Mouse (Mus musculus) neural tube, embryonic 11.5 days (tissue): ENCODE results near the gene Olfr92. TPM values are rescaled to one million over a fixed set of nuclear protein-coding genes. Genes with fewer than 3 reads are reported as not detected.

Source experiments
- ATAC-seq: fragments of 200-750 bp; cut with Nextera tagmentation; 2 replicates; pipeline ENCODE4 v1.8.0; 2017; ENCODE audit warnings: moderate number of reproducible peaks, mild to moderate bottlenecking, moderate TSS enrichment, moderate library complexity; ENCODE audit not compliant: insufficient read depth, low FRiP score, low TSS enrichment
- DNase-seq: peaks from one replicate; pipeline ENCODE4 v3.0.0-alpha.2; 2015; ENCODE audit warnings: low spot score
- H3K27ac ChIP-seq: fragments of 300-500 bp; sonication (generic); 2 replicates; pipeline ENCODE4 v1.5.1; 2014; ENCODE audit warnings: low read depth, mild to moderate bottlenecking, low read length
- H3K27me3 ChIP-seq: fragments of 300-500 bp; sonication (generic); 2 replicates; pipeline ENCODE4 v1.6.1; 2014; ENCODE audit warnings: mild to moderate bottlenecking, low read length, mixed read lengths; ENCODE audit not compliant: control insufficient read depth, insufficient read depth
- H3K36me3 ChIP-seq: fragments of 300-500 bp; sonication (generic); 2 replicates; pipeline ENCODE4 v1.6.1; 2014; ENCODE audit warnings: mild to moderate bottlenecking, low read length, moderate library complexity, mixed read lengths; ENCODE audit not compliant: control insufficient read depth, insufficient read depth
- H3K4me1 ChIP-seq: fragments of 300-500 bp; sonication (generic); 2 replicates; pipeline ENCODE4 v1.6.1; 2014; ENCODE audit warnings: low read length, mixed read lengths; ENCODE audit not compliant: control insufficient read depth, insufficient read depth
- H3K4me2 ChIP-seq: fragments of 300-500 bp; sonication (generic); 2 replicates; pipeline ENCODE4 v1.6.1; 2014; ENCODE audit warnings: low read depth, mild to moderate bottlenecking, moderate library complexity
- H3K4me3 ChIP-seq: fragments of 300-500 bp; sonication (generic); 2 replicates; pipeline ENCODE4 v1.5.1; 2014; ENCODE audit warnings: low read depth, low read length
- H3K9ac ChIP-seq: fragments of 300-500 bp; sonication (generic); 2 replicates; pipeline ENCODE4 v1.6.1; 2014; ENCODE audit warnings: mild to moderate bottlenecking, low read length
- H3K9me3 ChIP-seq: fragments of 300-500 bp; sonication (generic); 2 replicates; pipeline ENCODE4 v1.6.1; 2016; ENCODE audit warnings: low read length; ENCODE audit not compliant: control insufficient read depth
- WGBS: fragments of 180-500 bp; shearing (Covaris S2); extraction: QIAGEN DNeasy Blood & Tissue Kit; methylation state at CpG from one replicate; pipeline ENCODE4 v1.1.7; 2014; 5-methylcytosine and 5-hydroxymethylcytosine counted together
- polyA plus RNA-seq: library from polyadenylated mRNA; unstranded; fragments of >200 nt; fragmentation: Nextera tagmentation; extraction: Ambion mirVana; gene quantifications from 2 replicates; pipeline ENCODE4 v1.2.1, GENCODE M21; 2014

Olfr92 gene
- polyA plus RNA-seq, 1 experiment from 2014 or later: not detected

DNA sequence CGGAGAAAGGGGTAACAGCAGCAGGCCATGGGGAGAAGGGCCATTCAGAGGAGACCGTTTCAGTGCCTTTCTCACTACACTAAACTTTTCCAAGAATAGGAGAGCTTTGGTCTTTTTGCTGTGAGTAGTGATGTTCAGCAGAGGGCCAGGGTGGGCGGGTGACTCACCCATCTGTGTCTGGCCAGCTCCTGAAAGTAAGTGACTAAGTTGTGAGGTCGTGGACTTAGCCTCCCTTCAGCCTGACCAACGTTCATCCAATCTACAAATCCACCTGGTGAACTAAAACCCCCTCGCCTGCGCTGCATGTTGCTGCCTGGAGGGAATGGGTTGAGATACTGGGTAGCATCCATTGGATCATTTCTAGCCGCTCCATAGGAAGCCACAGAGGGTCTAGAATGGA lies 49.8 kb downstream of the Olfr92 start:
- Histone ChIP-seq H3K36me3 (peaks cover 6% of the 10 kb centered on the region), H3K27ac (no peak overlapping the region), H3K4me1 (no peaks in the 10 kb centered on the region), H3K9me3 (no peaks in the 10 kb centered on the region), H3K4me2 (no peak overlapping the region), H3K4me3 (no peak overlapping the region), H3K27me3 (no peaks in the 10 kb centered on the region), H3K9ac (no peak overlapping the region)
- DNase-seq: no peak
- WGBS: 91% methylated on average over 8 of the region's 8 CpGs
- ATAC-seq: no peak

DNA sequence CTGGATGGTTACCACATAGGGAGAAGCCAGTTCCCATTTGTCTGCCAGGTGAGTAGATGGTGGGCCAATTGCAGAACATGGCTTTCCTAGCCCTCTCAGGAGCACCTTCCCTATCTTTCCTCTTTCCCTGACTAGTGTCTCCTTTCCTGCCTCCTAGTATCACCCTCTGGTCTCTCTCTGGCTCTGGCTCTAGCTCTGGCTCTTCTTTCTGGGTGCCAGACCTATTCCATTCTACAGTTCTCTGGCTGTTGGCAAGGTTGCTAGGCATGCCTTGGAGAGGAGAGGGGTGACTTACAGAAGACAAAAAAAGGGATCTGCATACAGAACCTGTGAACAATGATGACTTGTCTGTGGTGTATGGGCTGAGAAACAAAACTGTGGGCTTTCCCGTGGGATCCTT lies 52.0 kb downstream of the Olfr92 start:
- no peak for DNase-seq
- Histone ChIP-seq H3K4me3 (no peak overlapping the region), H3K9ac (no peak overlapping the region), H3K4me2 (no peak overlapping the region), H3K4me1 (no peaks in the 10 kb centered on the region), H3K36me3 (peaks cover 8% of the 10 kb centered on the region), H3K27me3 (no peaks in the 10 kb centered on the region), H3K27ac (no peak overlapping the region), H3K9me3 (no peaks in the 10 kb centered on the region)
- 93% methylated on average over 1 of the region's 1 CpGs for WGBS
- no peak for ATAC-seq

DNA sequence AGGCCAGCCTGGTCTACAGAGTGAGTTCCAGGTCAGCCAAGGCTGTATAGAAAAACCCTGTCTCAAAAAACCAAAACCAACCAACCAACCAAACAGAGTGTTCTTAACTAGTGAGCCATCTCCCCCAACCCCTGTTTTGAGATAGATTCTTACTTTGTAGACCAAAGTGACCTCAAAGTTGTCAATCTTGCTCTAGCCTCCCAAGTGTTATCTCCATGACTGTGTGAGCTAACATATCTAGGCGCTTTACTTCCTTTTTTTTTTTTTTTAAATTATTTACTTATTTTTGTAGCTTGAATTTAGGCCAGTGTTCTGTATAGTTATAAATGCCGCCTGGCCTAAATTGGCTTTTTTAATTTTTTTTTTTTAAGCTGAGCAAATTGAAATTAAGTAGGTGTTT lies 53.9 kb downstream of the Olfr92 start:
- Histone ChIP-seq H3K27ac (no peak overlapping the region), H3K4me2 (no peak overlapping the region), H3K9me3 (no peaks in the 10 kb centered on the region), H3K4me1 (no peaks in the 10 kb centered on the region), H3K9ac (no peak overlapping the region), H3K36me3 (peaks cover 11% of the 10 kb centered on the region), H3K27me3 (no peaks in the 10 kb centered on the region), H3K4me3 (no peak overlapping the region)
- 95% methylated on average over 2 of the region's 2 CpGs for WGBS
- DNase-seq (no peak), ATAC-seq (no peak)

DNA sequence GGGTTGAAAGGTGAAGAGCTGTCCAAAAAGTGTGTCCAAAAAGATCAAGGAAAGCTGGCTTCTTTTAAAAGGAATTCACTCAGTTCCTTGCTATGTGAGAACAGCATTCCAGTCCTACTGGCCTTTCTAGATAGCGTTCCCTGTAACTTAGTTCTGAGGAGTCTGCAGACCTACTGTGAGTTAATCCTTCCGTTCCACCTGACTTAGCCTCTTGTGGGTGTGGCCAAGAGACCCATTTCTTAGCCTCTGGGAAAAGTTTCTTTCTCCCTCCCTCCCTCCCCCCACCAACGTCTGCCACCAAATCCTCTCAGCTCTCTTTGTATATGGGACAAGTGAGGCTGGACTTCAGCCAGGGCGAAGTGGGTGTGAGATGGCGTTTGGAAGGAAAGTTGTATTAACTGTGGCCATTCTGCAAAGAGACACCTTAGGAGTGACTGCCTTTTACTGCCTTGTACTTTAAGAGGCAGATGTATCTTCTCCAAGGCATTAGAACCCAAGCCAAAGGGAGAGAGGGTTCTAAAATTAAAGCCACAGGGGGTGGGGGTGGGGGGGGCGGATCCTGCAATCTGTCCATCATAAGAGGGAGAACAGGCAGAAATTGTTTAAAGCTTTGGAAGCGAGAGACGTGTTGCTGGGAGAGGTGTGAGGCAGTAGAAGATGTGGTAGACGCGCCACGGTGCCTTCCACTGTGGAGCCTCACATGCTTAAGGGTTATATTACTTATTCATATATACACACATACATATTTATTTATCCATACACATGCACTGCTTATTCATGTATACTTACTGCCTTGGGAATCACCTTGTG lies 56.0 kb downstream of the Olfr92 start:
- Histone ChIP-seq H3K9me3 (no peaks in the 10 kb centered on the region), H3K36me3 (peaks cover 8% of the 10 kb centered on the region; the same call in 1 of the 2 replicates), H3K9ac (no peak overlapping the region), H3K4me3 (no peak overlapping the region), H3K4me1 (no peaks in the 10 kb centered on the region), H3K27ac (no peak overlapping the region), H3K27me3 (no peaks in the 10 kb centered on the region), H3K4me2 (no peak overlapping the region)
- DNase-seq (no peak), ATAC-seq (no peak)
- WGBS: 88% methylated on average over 11 of the region's 11 CpGs

DNA sequence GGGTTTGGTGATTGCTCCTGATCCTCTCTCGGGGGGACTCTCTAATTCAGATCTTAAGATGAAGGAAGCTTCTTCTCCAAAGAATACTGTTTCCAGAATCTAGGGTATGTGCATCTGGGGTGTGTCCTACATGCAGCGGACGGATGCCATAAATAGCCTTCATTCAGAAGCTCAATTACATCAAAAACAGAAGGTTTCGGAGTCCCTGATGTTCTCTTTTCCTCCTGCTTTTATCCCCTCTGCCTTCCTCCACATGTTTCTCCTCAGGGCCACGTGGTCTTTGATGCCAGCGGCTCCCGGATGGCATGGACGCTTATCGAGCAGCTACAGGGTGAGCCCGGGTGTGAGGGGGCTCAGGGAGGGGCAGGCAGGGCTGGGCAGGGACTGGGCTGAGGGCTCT lies 56.8 kb downstream of the Olfr92 start:
- no peaks in the 10 kb centered on the region for H3K4me1 ChIP-seq
- WGBS: 85% methylated on average over 10 of the region's 10 CpGs
- ATAC-seq: no peak
- no peak for DNase-seq
- no peaks in the 10 kb centered on the region for H3K27me3 ChIP-seq
- no peak overlapping the region for H3K27ac ChIP-seq
- peaks cover 8% of the 10 kb centered on the region; the same call in 1 of the 2 replicates for H3K36me3 ChIP-seq
- H3K9ac ChIP-seq: no peak overlapping the region
- H3K9me3 ChIP-seq: no peaks in the 10 kb centered on the region
- no peak overlapping the region for H3K4me2 ChIP-seq
- no peak overlapping the region for H3K4me3 ChIP-seq

DNA sequence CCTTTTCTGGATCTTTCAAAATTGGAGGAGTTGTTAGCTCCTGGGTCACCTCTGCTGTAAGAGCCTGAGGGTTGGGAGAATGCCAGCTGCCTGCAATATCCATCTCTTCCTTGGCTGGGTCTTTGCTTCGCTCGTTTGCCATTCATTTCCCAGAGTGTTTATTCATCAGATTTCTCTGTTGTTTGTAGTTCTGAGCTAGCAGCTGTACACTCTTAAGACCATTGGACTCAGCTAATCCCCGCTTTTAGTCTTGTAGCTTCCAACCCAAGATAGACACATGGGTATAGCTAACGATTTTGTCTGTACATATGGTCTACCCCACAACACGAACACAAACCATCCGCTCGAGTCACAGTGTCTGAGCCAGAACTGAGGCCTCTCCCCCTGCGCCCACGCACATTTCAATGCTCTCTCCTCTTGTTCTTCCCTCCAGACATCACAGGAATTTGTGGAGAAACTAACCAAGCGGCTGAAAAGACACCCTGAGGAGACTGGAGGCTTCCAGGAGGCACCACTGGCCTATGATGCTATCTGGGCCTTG lies 57.7 kb downstream of the Olfr92 start:
- no peak for ATAC-seq
- H3K27ac ChIP-seq: no peak overlapping the region
- no peaks in the 10 kb centered on the region for H3K4me1 ChIP-seq
- no peak overlapping the region for H3K4me3 ChIP-seq
- no peak for DNase-seq
- peaks cover 8% of the 10 kb centered on the region; the same call in 1 of the 2 replicates for H3K36me3 ChIP-seq
- H3K9ac ChIP-seq: no peak overlapping the region
- H3K4me2 ChIP-seq: no peak overlapping the region
- H3K27me3 ChIP-seq: no peaks in the 10 kb centered on the region
- H3K9me3 ChIP-seq: no peaks in the 10 kb centered on the region
- WGBS: 95% methylated on average over 10 of the region's 10 CpGs

DNA sequence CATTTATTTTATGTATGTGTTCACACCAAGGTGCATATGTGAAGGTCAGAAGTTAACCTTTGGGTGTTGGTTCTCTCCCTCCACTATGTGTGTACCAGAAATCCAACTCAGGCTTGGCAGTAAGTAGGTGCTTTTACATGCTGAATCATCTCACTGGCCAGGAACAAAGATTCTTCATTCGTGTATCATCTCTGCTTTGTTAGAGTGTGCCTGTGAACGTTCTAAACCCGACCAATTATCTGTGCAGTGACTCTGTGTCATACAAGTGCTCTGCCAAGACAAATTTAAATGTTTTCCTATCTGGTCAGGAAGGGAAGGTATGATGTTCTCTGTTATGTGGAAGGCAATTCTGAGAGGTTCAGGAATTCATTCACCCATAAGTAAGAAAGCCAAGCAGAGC lies 58.5 kb downstream of the Olfr92 start:
- 88% methylated on average over 3 of the region's 3 CpGs for WGBS
- ATAC-seq: no peak

More for the DNA sequence above, 58.5 kb downstream of the Olfr92 start:
- no peaks in the 10 kb centered on the region for H3K9me3 ChIP-seq
- H3K36me3 ChIP-seq: peaks cover 11% of the 10 kb centered on the region; the same call in 1 of the 2 replicates
- H3K4me3 ChIP-seq: no peak overlapping the region
- no peak overlapping the region for H3K27ac ChIP-seq
- H3K4me1 ChIP-seq: no peaks in the 10 kb centered on the region
- H3K27me3 ChIP-seq: no peaks in the 10 kb centered on the region
- H3K4me2 ChIP-seq: no peak overlapping the region
- no peak overlapping the region for H3K9ac ChIP-seq
- DNase-seq: no peak
